Mouse (Mus musculus) frontal cortex, postnatal 10 days (tissue): Measurements from ENCODE around the gene Tbpl2.

Experiments
- DNase-seq, 2 experiments: peaks; one replicate each; pipeline ENCODE4 v3.0.0; 2022; ENCODE audit warnings: low spot score in 2 of 2, mixed read lengths in 1 of 2

Tbpl2 gene

GRCm38 (mm10) chr2:24096495-24096894 is at the start of gene Tbpl2:
Tbpl2 (minus strand) TSS chr2:24096595.
- no peak for DNase-seq

GRCm38 (mm10) chr2:24134373-24134772 is 38.0 kb upstream of the Tbpl2 start:
- no peak for DNase-seq

- DNase-seq, result no peak
These were observed 12.7 kb upstream of the Tbpl2 start for GRCm38 (mm10) chr2:24109085-24109484.

GRCm38 (mm10) chr2:24103619-24104289 is 7.4 kb upstream of the Tbpl2 start:
- DNase-seq, result no peak

- no peak for DNase-seq
These were observed 5.5 kb downstream of the Tbpl2 start for GRCm38 (mm10) chr2:24090921-24091320.

- no peak for DNase-seq
These were observed 45.9 kb downstream of the Tbpl2 start for GRCm38 (mm10) chr2:24050459-24050858.

GRCm38 (mm10) chr2:24049344-24049990 is 46.9 kb downstream of the Tbpl2 start, which contains the start of gene Hnmt:
Hnmt (minus strand) TSS chr2:24049394.
- no peak for DNase-seq

- DNase-seq, result peak; percentile 16 to 42
These were observed 47.8 kb downstream of the Tbpl2 start for GRCm38 (mm10) chr2:24048480-24049097.

GRCm38 (mm10) chr2:24047551-24048479 is 48.6 kb downstream of the Tbpl2 start:
- no peak for DNase-seq

- no peak for DNase-seq
These were observed 53.5 kb downstream of the Tbpl2 start for GRCm38 (mm10) chr2:24042901-24043300.

GRCm38 (mm10) chr2:24040531-24040930 is 55.9 kb downstream of the Tbpl2 start:
- DNase-seq, result no peak
